Mouse (Mus musculus) heart, postnatal 0 days (tissue): ENCODE results near the gene Maml2.

Experiments used
- CTCF ChIP-seq: IDR thresholded peaks from 2 replicates; pipeline ENCODE4 v1.5.1; 2016; ENCODE audit warnings: antibody characterized with exemption, control low read depth, low read depth
- EP300 ChIP-seq: IDR thresholded peaks from 2 replicates; pipeline ENCODE4 v1.6.1; 2016; ENCODE audit warnings: antibody characterized with exemption, low read depth

DNA sequence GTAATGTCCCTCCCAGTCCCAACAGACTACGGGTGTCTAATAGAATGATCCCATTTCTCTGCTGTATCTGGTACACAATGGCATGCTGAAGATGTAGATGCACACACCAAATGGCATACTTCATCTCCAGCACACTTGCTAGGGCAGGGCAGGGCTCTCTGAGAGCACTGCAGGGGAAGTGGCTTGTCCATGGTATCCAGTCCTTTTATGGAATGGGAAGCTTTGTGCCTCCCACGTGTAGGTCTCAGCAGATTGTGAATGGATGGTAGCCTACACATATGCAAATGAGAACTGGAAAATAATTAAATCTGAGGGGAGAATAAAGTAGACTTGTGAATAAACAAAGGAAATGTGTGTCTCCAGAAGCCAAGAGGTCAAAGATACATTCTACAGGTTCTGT lies 353.3 kb downstream of the Maml2 start:
- TF ChIP-seq CTCF (no peak), EP300 (no peak)
